Mouse (Mus musculus) natural killer cell, adult 2 months (primary cell): ENCODE data around the gene Gse1.

Experiments
- DNase-seq, 2 experiments: peaks; one replicate each; pipeline ENCODE4 v3.0.0; 2022; ENCODE audit warnings: low spot score in 2 of 2

Gene Gse1

DNA sequence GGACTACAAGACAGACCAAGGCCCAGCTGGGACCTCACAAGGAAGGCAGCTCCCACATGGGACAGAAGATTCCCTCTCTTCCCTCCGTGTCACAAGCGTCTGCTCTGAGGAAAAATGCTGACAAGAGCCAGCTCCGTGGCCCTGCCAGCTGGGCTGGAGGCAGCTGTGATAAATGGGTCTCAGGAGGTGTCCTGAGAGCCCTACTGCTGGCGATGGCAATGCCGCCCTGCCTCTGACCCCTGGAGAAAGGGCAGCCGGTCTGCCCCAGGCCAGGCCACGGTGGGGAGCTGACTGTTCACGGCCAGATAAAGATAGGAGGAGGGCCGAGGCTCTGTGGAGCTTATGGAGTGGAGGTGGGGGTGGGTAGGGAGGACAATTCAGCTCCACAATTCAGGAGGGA is 193.4 kb downstream of the Gse1 start:
- DNase-seq: no peak

DNA sequence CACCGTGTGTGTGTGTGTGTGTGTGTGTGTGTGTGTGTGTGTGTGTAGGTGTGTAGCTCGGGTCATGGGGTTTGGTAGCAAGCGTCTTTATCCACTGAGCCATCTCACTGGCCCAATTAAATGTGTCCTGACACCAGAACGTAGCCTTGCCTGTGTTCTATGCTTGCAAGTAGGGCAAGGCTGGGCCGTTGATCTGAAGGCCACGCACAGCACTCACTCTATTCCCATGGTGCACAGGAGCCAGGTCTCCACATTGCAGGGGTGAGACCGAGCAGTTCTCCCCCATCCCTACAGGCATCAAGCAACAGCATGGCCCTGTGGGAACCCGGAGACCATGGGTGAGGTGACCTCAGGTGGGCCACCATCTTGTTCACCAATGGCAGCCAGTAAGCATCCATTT is 194.0 kb downstream of the Gse1 start:
- no peak for DNase-seq

DNA sequence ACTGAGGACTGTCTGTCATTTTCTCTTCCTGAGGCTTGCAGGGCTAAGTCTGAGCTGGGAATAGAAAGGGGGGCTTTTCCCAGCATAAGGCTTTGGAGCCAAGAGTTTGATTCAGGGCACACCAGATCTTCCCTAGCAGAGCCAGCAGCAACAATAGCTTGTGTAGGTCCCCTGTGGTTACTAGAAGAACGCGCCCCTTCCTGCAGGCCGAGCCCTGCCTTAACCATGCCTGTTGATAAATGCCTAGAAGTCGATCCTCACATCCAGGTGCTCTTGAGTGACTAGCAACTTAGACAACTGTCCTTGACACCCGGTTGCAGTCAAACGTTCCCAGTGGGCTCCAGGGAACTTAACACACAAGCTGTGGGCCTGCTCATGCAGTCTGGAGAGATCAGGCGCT is 195.3 kb downstream of the Gse1 start:
- DNase-seq: no peak

GRCm38 (mm10) chr8:120424829-120425198 is 196.6 kb downstream of the Gse1 start:
- no peak for DNase-seq

- DNase-seq: no peak
Measured at GRCm38 (mm10) chr8:120425199-120425941, 197.1 kb downstream of the Gse1 start.

DNA sequence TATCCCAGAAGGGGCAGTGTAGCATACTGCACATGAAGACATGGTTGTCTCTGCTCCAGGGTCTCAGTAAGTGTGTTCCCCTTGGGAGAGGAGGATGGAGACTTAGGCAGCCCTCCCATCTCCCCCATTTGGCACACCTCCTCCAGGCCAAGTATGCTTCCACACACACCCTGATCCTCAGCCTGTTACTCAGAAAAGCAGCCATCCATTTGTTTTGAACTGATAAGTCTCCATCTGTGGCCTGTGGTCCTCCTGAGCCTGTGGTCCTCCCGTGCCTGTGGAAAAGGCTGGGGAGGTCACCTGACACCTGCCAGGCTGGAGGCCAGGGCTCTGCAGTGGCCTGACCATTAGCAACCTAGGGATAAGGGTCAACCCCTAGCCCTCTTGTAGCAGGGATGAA is 197.8 kb downstream of the Gse1 start:
- no peak for DNase-seq

DNA sequence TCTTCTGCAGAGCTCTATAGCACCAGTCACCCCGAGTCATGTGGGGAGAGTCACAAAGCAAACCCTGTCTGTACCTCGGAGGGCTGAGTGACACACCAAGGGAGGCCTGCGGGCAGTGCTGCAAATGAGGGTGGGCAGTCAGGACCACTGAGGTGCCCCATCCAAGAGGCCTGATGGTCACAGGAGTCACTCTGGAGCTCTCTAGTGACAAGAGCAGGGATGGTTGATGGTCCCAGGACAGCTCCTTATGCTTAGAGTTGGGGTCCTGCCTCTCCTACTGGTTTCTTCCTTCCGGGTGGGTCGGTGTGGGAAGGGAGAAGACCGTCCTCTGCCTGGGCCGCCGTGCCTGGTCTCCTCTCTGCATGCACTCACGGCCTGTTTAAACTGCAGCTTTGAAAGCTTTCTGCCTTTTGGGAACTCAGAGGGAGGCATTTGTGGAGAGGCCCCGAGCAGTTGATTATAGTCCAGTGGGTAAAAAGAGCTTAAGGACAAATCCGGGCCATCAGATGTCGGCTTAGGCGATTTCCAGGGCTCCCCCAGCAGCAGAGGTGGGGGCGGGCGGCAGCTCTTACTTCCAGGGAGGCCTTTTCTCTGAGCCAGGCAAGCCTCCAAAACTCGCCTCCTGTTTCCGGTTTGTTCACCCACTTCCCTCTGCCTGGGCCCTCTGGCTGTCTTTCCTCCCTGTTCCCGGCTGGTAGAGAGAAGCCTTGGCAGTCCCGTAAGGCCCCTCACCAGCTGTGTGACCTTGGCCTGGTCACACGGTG is 198.5 kb downstream of the Gse1 start:
- no peak for DNase-seq

GRCm38 (mm10) chr8:120428492-120428891 is 200.2 kb downstream of the Gse1 start:
- DNase-seq: no peak

GRCm38 (mm10) chr8:120429116-120429515 is 200.9 kb downstream of the Gse1 start:
- DNase-seq: no peak

- DNase-seq: no peak
Measured at GRCm38 (mm10) chr8:120431042-120431441, 202.8 kb downstream of the Gse1 start.

DNA sequence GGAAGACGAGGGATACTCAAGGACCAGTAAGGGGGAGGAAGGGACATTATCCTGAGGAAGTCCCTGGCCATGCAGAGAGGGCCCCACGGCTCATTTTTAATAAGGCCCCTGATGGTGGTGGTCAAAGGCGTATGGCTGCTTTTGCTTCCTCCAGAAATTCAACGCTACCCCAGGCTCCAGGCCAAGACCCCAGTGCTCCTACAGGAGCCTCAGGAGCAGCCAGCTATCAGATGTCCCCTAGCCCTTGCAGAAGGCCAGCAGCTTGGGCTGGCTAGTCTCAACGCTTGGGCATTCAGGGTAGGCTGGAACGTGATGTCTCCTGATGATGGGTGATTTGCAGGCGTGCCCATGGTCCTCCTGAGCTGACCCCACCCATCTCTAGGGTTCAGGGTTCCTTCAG is 204.2 kb downstream of the Gse1 start:
- no peak for DNase-seq

DNA sequence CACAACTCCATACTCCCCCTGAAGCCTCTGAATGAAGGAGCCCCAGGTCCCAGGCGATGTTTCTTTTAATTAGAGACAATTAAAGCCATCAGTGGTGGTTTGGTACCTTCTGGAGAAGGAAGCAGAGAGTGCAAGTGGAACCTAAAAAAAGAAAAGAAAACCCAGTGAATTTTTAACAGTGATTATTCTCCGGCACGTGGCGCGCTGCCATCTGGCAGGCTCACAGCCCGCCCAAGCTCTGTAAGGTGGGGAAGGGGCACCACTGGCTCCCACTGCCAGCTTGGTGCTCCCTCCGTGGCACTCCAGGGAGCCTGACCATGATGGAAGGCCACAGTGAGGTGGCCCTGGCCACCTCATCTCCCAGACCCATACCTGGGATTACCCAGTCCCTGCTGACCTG is 204.9 kb downstream of the Gse1 start:
- no peak for DNase-seq

- peak in 1 of 2 experiments; percentile 30 for DNase-seq
Measured at GRCm38 (mm10) chr8:120433734-120434133, 205.5 kb downstream of the Gse1 start.

GRCm38 (mm10) chr8:120435781-120436180 is 207.5 kb downstream of the Gse1 start:
- DNase-seq: no peak

DNA sequence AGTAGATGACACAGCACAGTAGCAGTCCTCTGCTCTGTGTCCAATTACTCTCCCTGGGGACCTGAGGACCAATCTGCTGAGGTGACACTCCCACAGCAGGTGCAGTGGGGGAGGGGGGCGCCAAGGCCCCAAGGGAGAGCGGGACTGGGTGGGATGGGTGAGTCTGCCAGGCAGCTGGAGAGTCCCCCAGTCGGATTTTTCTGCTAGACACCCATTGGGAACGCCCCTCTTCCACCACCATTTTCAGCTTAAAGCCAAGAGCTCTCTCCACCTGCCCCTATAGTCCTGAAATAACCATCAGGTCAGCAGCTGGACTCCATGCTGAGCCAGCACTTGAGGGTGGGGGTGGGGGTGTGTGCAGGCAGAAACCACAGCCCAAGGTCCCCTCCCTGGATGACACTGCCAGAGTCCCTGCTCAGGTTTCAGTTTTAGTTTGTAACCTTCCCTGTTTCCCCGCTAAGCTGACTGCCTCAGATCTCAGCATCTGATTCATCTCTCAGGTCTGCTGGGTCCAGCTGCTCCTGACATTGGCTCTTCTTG is 208.3 kb downstream of the Gse1 start:
- DNase-seq: no peak

- DNase-seq: no peak
Measured at GRCm38 (mm10) chr8:120437207-120437606, 209.0 kb downstream of the Gse1 start.

DNA sequence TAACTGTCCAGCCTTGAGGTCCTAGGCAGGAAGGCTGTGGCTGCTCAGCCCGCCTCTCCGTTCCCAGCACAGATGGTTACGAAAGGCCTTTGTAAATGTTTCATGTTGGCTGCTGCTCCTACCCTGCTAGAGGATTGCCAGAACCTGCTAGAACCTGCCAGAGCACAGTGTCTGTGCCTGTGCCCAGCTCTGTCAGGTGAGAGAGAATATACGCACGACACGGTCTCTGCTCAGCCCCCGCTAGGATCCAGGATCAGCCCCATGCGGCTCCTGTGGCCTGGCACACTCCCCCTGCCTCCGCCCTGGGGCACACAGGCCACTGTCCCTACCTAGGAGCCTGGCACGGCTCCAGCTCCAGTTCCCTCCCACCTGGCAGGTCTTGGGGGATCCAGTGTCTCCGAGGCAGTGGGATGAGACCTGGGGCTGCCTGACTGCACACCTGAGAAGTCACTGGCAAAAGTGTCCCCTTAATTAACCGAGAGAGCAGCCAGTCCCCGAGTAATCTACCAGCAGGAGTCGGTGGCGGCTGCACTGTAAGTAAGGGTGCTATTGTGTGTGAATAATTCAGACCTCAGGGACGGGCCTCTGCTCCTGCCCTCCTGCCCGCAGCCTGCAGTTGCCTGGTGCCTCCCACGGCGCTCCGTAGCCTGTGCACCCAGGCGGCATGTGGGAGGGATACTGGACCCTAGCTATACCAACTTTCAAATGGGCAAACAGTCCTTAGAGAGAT is 209.6 kb downstream of the Gse1 start:
- DNase-seq: no peak

GRCm38 (mm10) chr8:120439309-120439708 is 211.1 kb downstream of the Gse1 start:
- no peak for DNase-seq

GRCm38 (mm10) chr8:120440739-120441138 is 212.5 kb downstream of the Gse1 start:
- no peak for DNase-seq

GRCm38 (mm10) chr8:120441637-120442036 is 213.4 kb downstream of the Gse1 start:
- no peak for DNase-seq

DNA sequence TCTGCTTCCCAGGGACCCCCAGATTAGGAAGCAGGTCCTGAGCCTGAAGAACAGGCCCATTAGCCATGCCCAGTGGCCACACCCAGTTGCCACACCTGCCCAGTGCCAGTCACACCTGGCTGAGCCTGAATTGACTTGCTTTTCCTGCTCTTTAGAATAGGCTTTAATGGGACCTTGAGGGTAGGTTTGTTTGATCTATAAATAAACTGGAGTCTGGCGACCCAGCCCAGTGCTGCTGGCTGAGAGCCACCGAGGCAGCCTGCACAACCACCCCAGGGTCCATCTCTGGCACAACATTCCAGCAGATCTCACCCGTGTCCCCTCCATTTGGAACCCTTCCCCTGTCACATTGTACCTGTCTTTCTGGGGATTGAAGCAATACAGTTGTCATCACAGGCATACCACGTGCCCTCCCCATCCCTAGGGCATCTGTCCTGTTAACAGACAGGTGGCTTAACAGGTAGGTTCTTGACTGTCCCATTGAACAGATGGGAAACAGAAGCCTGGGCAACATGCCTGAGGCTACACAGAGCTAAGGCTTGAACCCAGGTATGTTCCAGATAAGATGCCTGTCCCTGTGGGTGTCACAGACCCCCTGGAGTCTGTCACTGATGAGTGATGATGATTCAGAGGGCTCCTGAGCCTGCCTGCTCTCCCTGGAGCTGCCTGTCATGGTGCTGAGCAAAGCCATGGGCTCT is 214.2 kb downstream of the Gse1 start:
- no peak for DNase-seq

DNA sequence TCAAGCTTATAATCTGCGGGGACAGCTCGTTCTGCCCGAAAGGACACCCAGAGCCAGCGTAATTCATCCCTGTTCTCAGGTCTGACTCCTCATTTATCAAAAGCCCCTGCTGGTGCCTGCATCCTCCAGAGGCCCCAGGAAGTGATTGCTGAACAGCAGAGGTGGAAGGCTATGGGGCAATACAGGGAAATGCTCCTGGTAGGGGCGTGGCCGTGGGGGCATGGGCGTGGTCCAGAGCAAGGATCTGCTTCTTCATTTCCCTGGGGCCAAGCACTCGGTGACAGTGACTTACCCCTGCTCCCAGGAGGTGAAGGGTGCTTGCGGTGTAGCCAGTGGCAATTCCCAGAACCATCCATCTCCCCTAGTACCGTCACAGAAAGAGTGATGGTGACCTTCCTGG is 217.0 kb downstream of the Gse1 start:
- DNase-seq: peak in 1 of 2 experiments; percentile 15
